Mouse (Mus musculus): ENCODE data around the gene Kif26a. TPM values are rescaled to one million over a fixed set of nuclear protein-coding genes. Genes with fewer than 3 reads are reported as not detected.

Gene Kif26a
- total and polyA plus RNA-seq, 3 experiments, result 7.3 to 12.0 (median 10.7) TPM

DNA sequence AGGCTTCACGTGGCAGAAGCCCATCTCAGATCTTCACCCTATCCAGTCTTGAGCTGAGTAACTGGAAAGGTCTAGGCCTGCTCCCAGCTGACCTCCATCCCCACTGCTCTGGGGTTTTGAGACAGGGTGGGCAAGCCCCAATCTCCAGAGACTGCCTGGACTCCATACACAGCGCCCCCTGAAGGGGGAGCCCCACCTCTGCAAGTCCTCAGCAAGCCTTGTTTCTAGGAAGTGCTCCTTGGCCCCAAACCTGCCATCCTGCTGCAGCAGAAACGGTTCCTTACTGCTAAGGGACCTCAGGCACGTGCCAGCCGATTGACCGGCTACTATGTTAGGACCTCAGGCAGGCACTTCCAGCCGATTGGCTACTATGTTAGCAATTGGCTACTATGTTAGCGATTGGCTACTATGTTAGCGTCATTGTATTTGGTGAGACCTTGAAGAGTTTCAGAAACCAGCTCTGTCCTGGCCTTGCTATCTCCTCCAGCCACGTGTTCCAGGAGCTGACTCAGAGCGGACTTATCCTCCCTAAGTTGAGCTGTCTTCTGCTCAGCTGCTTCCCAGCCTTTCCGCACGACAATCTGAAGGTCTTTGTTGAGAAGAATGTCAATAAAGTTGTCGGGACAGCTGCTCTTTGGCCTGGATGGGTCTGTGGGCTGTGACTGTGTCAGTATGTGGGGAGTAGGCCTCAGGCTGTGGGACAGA lies 18.9 kb upstream of the Kif26a start:
- Histone ChIP-seq H3K9ac (ENCODE audit: low read depth, low read length) (no peak overlapping the region), H3K36me3 (ENCODE audit: control insufficient read depth, insufficient read depth, low read length) (no peaks in the 10 kb centered on the region), H3K4me1 (ENCODE audit: control insufficient read depth, insufficient read depth, low read length) (no peaks in the 10 kb centered on the region), H3K79me2 (replicated peaks; ENCODE audit: control insufficient read depth, insufficient read depth, low read length) (no peaks in the 10 kb centered on the region), H3K27me3 (ENCODE audit: control insufficient read depth, insufficient read depth, low read length) (no peaks in the 10 kb centered on the region), H3K4me3 (no peak overlapping the region), H3K27ac (no peak overlapping the region)
- TF ChIP-seq EP300 (IDR thresholded peaks at IDR 0.05; ENCODE audit: insufficient read depth, low read depth, low read length) (no peak), CTCF (IDR thresholded peaks at IDR 0.05) (peak; percentile 40)
- DNase-seq, result no peak
- 71% methylated on average over 14 of the region's 14 CpGs for WGBS
- intact Hi-C loops (cut with DNase I), result no loop called here

- Histone ChIP-seq H3K79me2 (replicated peaks; ENCODE audit: control insufficient read depth, insufficient read depth, low read length) (no peaks in the 10 kb centered on the region), H3K36me3 (ENCODE audit: control insufficient read depth, insufficient read depth, low read length) (no peaks in the 10 kb centered on the region), H3K27ac (no peak overlapping the region), H3K4me1 (ENCODE audit: control insufficient read depth, insufficient read depth, low read length) (no peaks in the 10 kb centered on the region), H3K4me3 (no peak overlapping the region), H3K9ac (ENCODE audit: low read depth, low read length) (no peak overlapping the region), H3K27me3 (ENCODE audit: control insufficient read depth, insufficient read depth, low read length) (no peaks in the 10 kb centered on the region)
- intact Hi-C loops (cut with DNase I), result no loop called here
- DNase-seq, result no peak
- no peak for TF ChIP-seq CTCF (IDR thresholded peaks at IDR 0.05)
- TF ChIP-seq POLR2A (IDR thresholded peaks at IDR 0.05; ENCODE audit: insufficient read depth, low read depth, low read length), result no peak
- TF ChIP-seq EP300 (IDR thresholded peaks at IDR 0.05; ENCODE audit: insufficient read depth, low read depth, low read length), result no peak
- WGBS, result 93% methylated on average over 4 of the region's 4 CpGs
These were observed 17.5 kb upstream of the Kif26a start for GRCm38 (mm10) chr12:112128526-112128925.

DNA sequence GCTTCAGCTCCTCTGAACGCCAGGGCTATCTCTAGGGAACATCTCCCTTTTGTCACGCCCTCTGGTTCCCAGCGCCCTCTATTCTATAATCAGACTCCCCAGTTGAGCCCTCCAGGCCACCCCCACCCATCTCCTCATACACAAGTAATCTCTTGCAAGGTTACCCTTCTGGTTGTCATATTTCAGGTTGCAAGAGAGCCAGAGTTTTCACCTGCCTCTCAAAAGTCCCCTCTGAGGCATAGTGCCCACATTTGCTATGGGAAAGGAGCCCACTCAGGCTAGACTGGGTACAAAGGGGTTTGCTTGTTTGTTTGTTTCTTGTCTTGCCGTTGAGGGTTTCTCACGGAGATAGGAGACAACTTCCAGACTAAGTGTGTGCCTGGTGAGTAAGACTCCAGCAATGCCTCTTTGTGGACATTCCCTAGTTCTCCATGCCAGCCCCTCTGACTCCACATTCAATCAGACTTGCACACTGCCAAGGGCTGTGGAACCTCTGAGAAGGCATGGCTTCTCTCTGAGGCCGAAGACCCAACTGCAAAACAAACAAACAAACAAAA lies 16.6 kb upstream of the Kif26a start:
- TF ChIP-seq POLR2A (IDR thresholded peaks at IDR 0.05; ENCODE audit: insufficient read depth, low read depth, low read length), result no peak
- TF ChIP-seq CTCF (IDR thresholded peaks at IDR 0.05), result no peak
- no peak for TF ChIP-seq EP300 (IDR thresholded peaks at IDR 0.05; ENCODE audit: insufficient read depth, low read depth, low read length)
- Histone ChIP-seq H3K79me2 (replicated peaks; ENCODE audit: control insufficient read depth, insufficient read depth, low read length) (no peaks in the 10 kb centered on the region), H3K9ac (ENCODE audit: low read depth, low read length) (no peak overlapping the region), H3K4me1 (ENCODE audit: control insufficient read depth, insufficient read depth, low read length) (no peaks in the 10 kb centered on the region), H3K27ac (no peak overlapping the region), H3K27me3 (ENCODE audit: control insufficient read depth, insufficient read depth, low read length) (no peaks in the 10 kb centered on the region), H3K36me3 (ENCODE audit: control insufficient read depth, insufficient read depth, low read length) (no peaks in the 10 kb centered on the region), H3K4me3 (no peak overlapping the region)
- WGBS, result 63% methylated on average over 6 of the region's 6 CpGs
- intact Hi-C loops (cut with DNase I), result no loop called here
- DNase-seq, result no peak

- Histone ChIP-seq H3K79me2 (replicated peaks; ENCODE audit: control insufficient read depth, insufficient read depth, low read length) (no peaks in the 10 kb centered on the region), H3K27me3 (ENCODE audit: control insufficient read depth, insufficient read depth, low read length) (no peaks in the 10 kb centered on the region), H3K9ac (ENCODE audit: low read depth, low read length) (peak overlapping the region; percentile 77), H3K4me3 (peak overlapping the region; percentile 73), H3K4me1 (ENCODE audit: control insufficient read depth, insufficient read depth, low read length) (no peaks in the 10 kb centered on the region), H3K36me3 (ENCODE audit: control insufficient read depth, insufficient read depth, low read length) (no peaks in the 10 kb centered on the region), H3K27ac (peak overlapping the region; percentile 61)
- TF ChIP-seq POLR2A (IDR thresholded peaks at IDR 0.05; ENCODE audit: insufficient read depth, low read depth, low read length), result no peak
- no peak for TF ChIP-seq EP300 (IDR thresholded peaks at IDR 0.05; ENCODE audit: insufficient read depth, low read depth, low read length)
- TF ChIP-seq CTCF (IDR thresholded peaks at IDR 0.05), result no peak
- WGBS, result 1% methylated on average over 79 of the region's 79 CpGs
- peak; percentile 73 to 75 for DNase-seq
- intact Hi-C loops (cut with DNase I), result no loop called here
These were observed 15.7 kb upstream of the Kif26a start for GRCm38 (mm10) chr12:112130161-112130860.

DNA sequence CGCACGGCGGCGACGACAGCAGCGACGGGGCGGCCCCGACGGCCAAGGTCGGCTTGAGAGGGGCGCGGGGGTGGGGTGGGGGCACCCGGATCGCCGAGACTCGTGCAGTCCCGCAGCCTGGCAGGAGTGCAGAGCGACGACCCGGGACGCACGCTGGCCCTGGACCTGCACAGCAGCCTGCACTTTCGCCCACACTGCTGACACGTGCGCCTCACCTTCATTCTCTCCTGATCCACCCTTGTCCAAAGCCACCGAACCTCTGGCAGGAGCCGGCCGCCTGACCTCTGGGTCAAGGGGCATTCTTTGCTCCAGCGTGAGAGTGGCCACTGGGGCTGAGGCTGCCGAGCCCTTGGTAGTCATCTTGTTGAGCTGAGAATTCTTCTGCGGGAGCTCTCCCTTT lies 15.1 kb upstream of the Kif26a start:
- WGBS, result 17% methylated on average over 32 of the region's 32 CpGs
- no peak overlapping the region for H3K27ac ChIP-seq

DNA sequence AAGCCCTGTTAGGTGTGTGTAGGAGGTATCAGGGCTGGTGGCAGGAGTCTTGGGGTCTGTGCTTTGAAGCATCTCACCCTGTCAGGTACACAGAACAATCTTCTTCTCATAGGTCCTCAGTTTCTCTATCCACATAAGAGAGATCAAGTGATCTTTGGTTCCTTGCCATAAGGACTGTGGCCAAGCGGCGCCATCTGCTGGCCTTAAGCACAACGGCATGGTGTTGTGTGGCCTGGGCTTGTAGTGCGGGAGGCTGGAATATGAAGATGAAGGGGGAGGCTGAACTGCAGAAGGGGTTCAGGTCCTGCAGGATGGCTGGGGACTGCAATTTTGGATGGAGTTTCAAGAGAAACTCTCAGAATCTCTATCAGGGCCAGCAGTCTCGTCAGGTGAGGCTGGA lies 5.8 kb upstream of the Kif26a start:
- H3K4me3 ChIP-seq, result no peak overlapping the region
- DNase-seq, result peak; percentile 44 to 62
- no peak overlapping the region for H3K27ac ChIP-seq
- WGBS, result 5% methylated on average over 5 of the region's 5 CpGs
- intact Hi-C loops (cut with DNase I), result loop anchor here (1.0 to 10.0 kb wide), 2 partner anchors 27 to 135 kb away; no protein-coding TSS in a partner anchor
- no peaks in the 10 kb centered on the region; the same call in 1 of the 2 replicates for H3K4me1 ChIP-seq (ENCODE audit: control insufficient read depth, insufficient read depth, low read length)
- TF ChIP-seq CTCF (IDR thresholded peaks at IDR 0.05), result peak; percentile 94
- TF ChIP-seq EP300 (IDR thresholded peaks at IDR 0.05; ENCODE audit: insufficient read depth, low read depth, low read length), result peak; percentile 36; the same call in 1 of the 2 replicates
- no peak for TF ChIP-seq POLR2A (IDR thresholded peaks at IDR 0.05; ENCODE audit: insufficient read depth, low read depth, low read length)
- peaks cover 4% of the 10 kb centered on the region; the same call in 1 of the 2 replicates for H3K27me3 ChIP-seq (ENCODE audit: control insufficient read depth, insufficient read depth, low read length)
- no peaks in the 10 kb centered on the region for H3K36me3 ChIP-seq (ENCODE audit: control insufficient read depth, insufficient read depth, low read length)
- H3K79me2 ChIP-seq (replicated peaks; ENCODE audit: control insufficient read depth, insufficient read depth, low read length), result no peaks in the 10 kb centered on the region
- H3K9ac ChIP-seq (ENCODE audit: low read depth, low read length), result no peak overlapping the region

More for the DNA sequence above, 15.1 kb upstream of the Kif26a start:
- no peak for DNase-seq
- Histone ChIP-seq H3K4me3 (peak overlapping the region; percentile 73), H3K79me2 (replicated peaks; ENCODE audit: control insufficient read depth, insufficient read depth, low read length) (no peaks in the 10 kb centered on the region), H3K27me3 (ENCODE audit: control insufficient read depth, insufficient read depth, low read length) (no peaks in the 10 kb centered on the region), H3K9ac (ENCODE audit: low read depth, low read length) (peak overlapping the region; percentile 77), H3K4me1 (ENCODE audit: control insufficient read depth, insufficient read depth, low read length) (no peaks in the 10 kb centered on the region), H3K36me3 (ENCODE audit: control insufficient read depth, insufficient read depth, low read length) (no peaks in the 10 kb centered on the region)
- TF ChIP-seq POLR2A (IDR thresholded peaks at IDR 0.05; ENCODE audit: insufficient read depth, low read depth, low read length) (no peak), EP300 (IDR thresholded peaks at IDR 0.05; ENCODE audit: insufficient read depth, low read depth, low read length) (no peak), CTCF (IDR thresholded peaks at IDR 0.05) (no peak)
- intact Hi-C loops (cut with DNase I), result no loop called here
